Mouse (Mus musculus): ENCODE measurements around the gene Itgb4. TPM values are rescaled to one million over a fixed set of nuclear protein-coding genes. Genes with fewer than 3 reads are reported as not detected.
A peak's percentile ranks its signal among the peaks of the same experiment; 100 is the strongest.

The Itgb4 gene
- polyA plus RNA-seq, 1 experiment: 133 TPM

- Histone ChIP-seq H3K4me1 (ENCODE audit: control insufficient read depth, insufficient read depth, insufficient read length, low read length) (no peaks in the 10 kb centered on the region), H3K27me3 (ENCODE audit: control insufficient read depth, insufficient read depth, low read length) (no peaks in the 10 kb centered on the region), H3K27ac (ENCODE audit: insufficient read depth, low read depth, low read length) (no peak overlapping the region), H3K4me3 (ENCODE audit: low read depth, low read length) (no peak overlapping the region), H3K36me3 (ENCODE audit: control insufficient read depth, insufficient read depth, low read length) (peaks cover 44% of the 10 kb centered on the region)
- no peak for TF ChIP-seq POLR2A (IDR thresholded peaks at IDR 0.05; ENCODE audit: low read depth, low read length)
- TF ChIP-seq CTCF (IDR thresholded peaks at IDR 0.05; ENCODE audit: extremely low read depth, insufficient read length, insufficient replicate concordance, low read depth, low read length): no peak
- WGBS: 27% methylated on average over 6 of the region's 6 CpGs
Observed at GRCm38 (mm10) chr11:115939690-115940329, 34.7 kb upstream of the Itgb4 start.

- Histone ChIP-seq H3K4me3 (ENCODE audit: low read depth, low read length) (no peak overlapping the region), H3K27me3 (ENCODE audit: control insufficient read depth, insufficient read depth, low read length) (no peaks in the 10 kb centered on the region), H3K36me3 (ENCODE audit: control insufficient read depth, insufficient read depth, low read length) (peaks cover 48% of the 10 kb centered on the region), H3K4me1 (ENCODE audit: control insufficient read depth, insufficient read depth, insufficient read length, low read length) (no peaks in the 10 kb centered on the region), H3K27ac (ENCODE audit: insufficient read depth, low read depth, low read length) (no peak overlapping the region)
- TF ChIP-seq CTCF (IDR thresholded peaks at IDR 0.05; ENCODE audit: extremely low read depth, insufficient read length, insufficient replicate concordance, low read depth, low read length) (no peak), POLR2A (IDR thresholded peaks at IDR 0.05; ENCODE audit: low read depth, low read length) (no peak)
- 87% methylated on average over 7 of the region's 7 CpGs for WGBS
Observed at GRCm38 (mm10) chr11:115941980-115942379, 32.5 kb upstream of the Itgb4 start.

- Histone ChIP-seq H3K36me3 (ENCODE audit: control insufficient read depth, insufficient read depth, low read length) (peaks cover 40% of the 10 kb centered on the region), H3K4me3 (ENCODE audit: low read depth, low read length) (no peak overlapping the region), H3K27ac (ENCODE audit: insufficient read depth, low read depth, low read length) (no peak overlapping the region), H3K4me1 (ENCODE audit: control insufficient read depth, insufficient read depth, insufficient read length, low read length) (no peaks in the 10 kb centered on the region), H3K27me3 (ENCODE audit: control insufficient read depth, insufficient read depth, low read length) (no peaks in the 10 kb centered on the region)
- no peak for TF ChIP-seq CTCF (IDR thresholded peaks at IDR 0.05; ENCODE audit: extremely low read depth, insufficient read length, insufficient replicate concordance, low read depth, low read length)
- no peak for TF ChIP-seq POLR2A (IDR thresholded peaks at IDR 0.05; ENCODE audit: low read depth, low read length)
- WGBS: 86% methylated on average over 8 of the region's 8 CpGs
Observed at GRCm38 (mm10) chr11:115945247-115945646, 29.3 kb upstream of the Itgb4 start.

- TF ChIP-seq CTCF (IDR thresholded peaks at IDR 0.05; ENCODE audit: extremely low read depth, insufficient read length, insufficient replicate concordance, low read depth, low read length) (no peak), POLR2A (IDR thresholded peaks at IDR 0.05; ENCODE audit: low read depth, low read length) (no peak)
- WGBS: 78% methylated on average over 9 of the region's 9 CpGs
- Histone ChIP-seq H3K4me3 (ENCODE audit: low read depth, low read length) (no peak overlapping the region), H3K27me3 (ENCODE audit: control insufficient read depth, insufficient read depth, low read length) (no peaks in the 10 kb centered on the region), H3K4me1 (ENCODE audit: control insufficient read depth, insufficient read depth, insufficient read length, low read length) (no peaks in the 10 kb centered on the region), H3K27ac (ENCODE audit: insufficient read depth, low read depth, low read length) (no peak overlapping the region), H3K36me3 (ENCODE audit: control insufficient read depth, insufficient read depth, low read length) (peaks cover 41% of the 10 kb centered on the region)
Observed at GRCm38 (mm10) chr11:115946221-115946828, 28.2 kb upstream of the Itgb4 start.

GRCm38 (mm10) chr11:115948316-115948715 lies 26.2 kb upstream of the Itgb4 start:
- Histone ChIP-seq H3K4me1 (ENCODE audit: control insufficient read depth, insufficient read depth, insufficient read length, low read length) (no peaks in the 10 kb centered on the region), H3K36me3 (ENCODE audit: control insufficient read depth, insufficient read depth, low read length) (peaks cover 43% of the 10 kb centered on the region), H3K4me3 (ENCODE audit: low read depth, low read length) (no peak overlapping the region), H3K27me3 (ENCODE audit: control insufficient read depth, insufficient read depth, low read length) (no peaks in the 10 kb centered on the region), H3K27ac (ENCODE audit: insufficient read depth, low read depth, low read length) (no peak overlapping the region)
- WGBS: 94% methylated on average over 9 of the region's 9 CpGs
- no peak for TF ChIP-seq CTCF (IDR thresholded peaks at IDR 0.05; ENCODE audit: extremely low read depth, insufficient read length, insufficient replicate concordance, low read depth, low read length)
- TF ChIP-seq POLR2A (IDR thresholded peaks at IDR 0.05; ENCODE audit: low read depth, low read length): no peak

GRCm38 (mm10) chr11:115950719-115951118 lies 23.8 kb upstream of the Itgb4 start:
- WGBS: 81% methylated on average over 2 of the region's 2 CpGs
- Histone ChIP-seq H3K27me3 (ENCODE audit: control insufficient read depth, insufficient read depth, low read length) (no peaks in the 10 kb centered on the region), H3K36me3 (ENCODE audit: control insufficient read depth, insufficient read depth, low read length) (peaks cover 38% of the 10 kb centered on the region), H3K27ac (ENCODE audit: insufficient read depth, low read depth, low read length) (no peak overlapping the region), H3K4me3 (ENCODE audit: low read depth, low read length) (no peak overlapping the region), H3K4me1 (ENCODE audit: control insufficient read depth, insufficient read depth, insufficient read length, low read length) (peaks cover 14% of the 10 kb centered on the region)
- TF ChIP-seq CTCF (IDR thresholded peaks at IDR 0.05; ENCODE audit: extremely low read depth, insufficient read length, insufficient replicate concordance, low read depth, low read length) (no peak), POLR2A (IDR thresholded peaks at IDR 0.05; ENCODE audit: low read depth, low read length) (no peak)

- Histone ChIP-seq H3K4me1 (ENCODE audit: control insufficient read depth, insufficient read depth, insufficient read length, low read length) (peaks cover 29% of the 10 kb centered on the region), H3K27me3 (ENCODE audit: control insufficient read depth, insufficient read depth, low read length) (no peaks in the 10 kb centered on the region), H3K4me3 (ENCODE audit: low read depth, low read length) (no peak overlapping the region), H3K27ac (ENCODE audit: insufficient read depth, low read depth, low read length) (peak overlapping the region; percentile 99), H3K36me3 (ENCODE audit: control insufficient read depth, insufficient read depth, low read length) (peaks cover 30% of the 10 kb centered on the region)
- TF ChIP-seq CTCF (IDR thresholded peaks at IDR 0.05; ENCODE audit: extremely low read depth, insufficient read length, insufficient replicate concordance, low read depth, low read length) (peak; percentile 32; the same call in 1 of the 2 replicates), POLR2A (IDR thresholded peaks at IDR 0.05; ENCODE audit: low read depth, low read length) (no peak; the same call in 1 of the 2 replicates)
- WGBS: 32% methylated on average over 5 of the region's 5 CpGs
Observed at GRCm38 (mm10) chr11:115954712-115955111, 19.8 kb upstream of the Itgb4 start.
